Mouse (Mus musculus) 416B (cell line): Measurements from ENCODE around the gene Abr.

ENCODE experiments used
- DNase-seq: peaks from one replicate; pipeline ENCODE4 v3.0.0; 2011; ENCODE audit warnings: low read depth

Abr gene

DNA sequence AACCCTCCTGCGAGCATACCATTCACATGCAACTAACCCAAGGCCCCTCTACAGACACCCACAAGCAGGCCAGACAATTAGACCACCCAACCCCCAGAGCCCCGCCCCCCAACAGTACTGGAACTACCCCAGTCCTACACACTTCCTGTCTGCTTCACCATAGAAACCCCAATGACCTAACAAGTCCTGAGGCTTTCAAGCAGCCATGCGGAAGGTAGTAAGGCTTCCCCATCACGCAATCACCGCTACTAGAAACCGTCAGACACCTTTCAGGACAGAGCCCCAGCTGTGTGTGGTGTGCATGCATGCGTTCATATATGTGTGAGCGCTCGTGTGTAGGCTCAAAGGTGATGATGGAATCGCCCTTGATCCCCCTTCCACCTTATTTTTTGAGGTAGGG is 165.2 kb downstream of the Abr start:
- peak; percentile 48 for DNase-seq

DNA sequence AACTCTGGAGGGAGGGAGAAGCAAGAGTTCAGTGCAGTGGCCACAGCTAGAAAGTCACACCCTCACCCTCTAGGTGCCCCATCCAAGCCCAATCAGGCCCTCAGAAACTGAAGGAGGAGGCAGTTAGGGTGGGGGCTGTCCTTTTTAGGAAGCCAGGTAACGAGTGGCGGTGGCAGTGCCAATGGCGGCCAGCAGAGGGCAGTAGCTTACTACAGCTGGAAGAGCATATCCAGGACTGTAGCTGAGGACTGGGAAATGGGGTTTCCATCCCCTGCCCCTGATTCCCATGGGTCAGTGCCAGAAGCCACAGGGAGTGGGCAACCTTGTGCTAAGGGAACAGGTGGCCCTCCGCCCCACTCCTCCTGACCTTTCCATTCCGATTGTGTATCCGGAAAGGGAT is 165.9 kb downstream of the Abr start:
- peak; percentile 79 for DNase-seq

DNA sequence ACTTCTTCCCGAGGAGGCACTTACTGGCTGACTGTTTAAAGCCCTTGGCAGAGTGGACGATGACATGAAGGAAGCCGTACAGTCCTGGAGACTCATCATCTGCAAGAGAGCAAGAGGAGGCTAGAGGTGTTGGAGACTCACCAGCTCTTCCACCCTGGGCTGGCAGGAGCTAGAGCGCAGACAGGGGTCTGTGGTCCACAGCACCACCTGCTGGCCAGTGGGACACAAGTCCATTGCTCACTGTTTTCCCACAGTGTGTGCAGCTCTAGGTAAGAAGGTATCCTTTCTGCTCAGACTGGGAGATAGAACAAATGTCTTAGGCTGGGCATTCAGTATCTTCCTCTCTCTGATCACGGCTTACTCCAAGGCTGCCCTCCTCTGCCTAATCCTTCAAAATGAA is 167.6 kb downstream of the Abr start:
- DNase-seq: peak; percentile 76

DNA sequence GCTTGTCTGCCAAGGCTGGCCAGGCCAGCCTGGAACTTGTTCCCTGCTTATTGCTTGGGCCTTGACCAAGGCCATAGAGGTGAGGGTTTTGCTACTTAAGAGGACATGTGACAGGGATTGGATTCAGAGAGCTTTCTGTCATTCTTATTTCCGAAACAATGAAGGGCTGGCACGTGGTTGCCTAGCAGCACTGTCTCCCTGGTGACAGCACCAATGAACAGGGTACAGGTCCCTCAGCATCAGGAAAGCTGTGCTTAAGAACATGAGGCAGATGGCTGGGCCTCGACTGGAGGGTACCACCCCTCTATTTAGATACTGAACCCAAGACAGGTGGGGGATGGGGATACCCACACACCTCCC is 171.9 kb downstream of the Abr start:
- DNase-seq: no peak

DNA sequence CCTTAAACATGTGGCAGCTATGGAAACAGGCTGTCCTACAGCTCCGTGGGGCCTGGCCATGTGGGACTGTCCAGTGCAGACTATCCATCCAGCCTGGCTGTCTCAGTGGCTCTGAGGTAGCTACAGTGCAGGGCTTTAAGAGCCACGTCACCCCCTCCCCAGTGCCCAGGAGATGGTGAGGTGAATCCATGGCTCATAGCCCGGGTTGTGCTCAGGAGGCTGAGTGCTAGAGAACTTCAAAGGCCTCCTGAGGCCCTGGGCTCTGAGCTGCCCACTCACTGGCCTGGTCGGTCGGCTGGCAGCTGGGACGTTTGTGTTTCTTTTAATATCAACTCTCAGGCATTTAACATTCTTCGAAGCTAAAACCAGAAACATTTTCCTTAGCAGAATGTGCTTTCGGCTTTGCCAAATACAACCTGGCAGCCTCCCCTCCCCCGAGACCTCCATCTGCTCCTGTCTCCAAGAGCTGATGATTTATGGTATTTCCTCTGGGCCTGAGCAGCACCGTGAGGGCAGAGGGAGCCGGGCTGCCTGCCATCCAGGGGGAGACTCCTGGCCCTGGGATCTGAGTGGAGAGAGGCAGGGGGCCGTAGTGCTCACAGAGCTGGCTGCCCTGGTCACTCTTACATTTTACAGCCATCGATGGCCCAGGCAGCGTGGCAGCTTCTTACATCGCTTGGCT is 172.5 kb downstream of the Abr start:
- DNase-seq: no peak

DNA sequence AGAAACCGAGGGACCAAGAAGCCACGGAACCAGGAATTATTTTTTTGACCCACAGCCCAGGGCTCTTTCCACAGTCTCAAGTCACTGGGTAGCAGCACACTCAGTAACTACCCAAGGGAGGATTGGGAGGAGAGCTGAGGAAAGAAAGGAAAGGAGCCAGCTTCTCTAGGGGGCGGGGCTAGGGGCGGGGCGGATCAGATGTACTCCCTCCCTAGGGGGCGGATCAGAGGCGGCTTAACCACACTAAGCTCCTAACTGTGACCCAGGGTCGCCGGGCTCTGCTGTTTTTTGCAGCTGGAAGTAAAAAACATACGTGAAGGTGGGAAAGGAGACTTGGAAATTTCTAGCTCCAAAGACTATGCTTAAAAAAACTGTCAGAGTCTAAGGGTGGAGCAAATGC is 175.9 kb downstream of the Abr start:
- DNase-seq: peak; percentile 52

DNA sequence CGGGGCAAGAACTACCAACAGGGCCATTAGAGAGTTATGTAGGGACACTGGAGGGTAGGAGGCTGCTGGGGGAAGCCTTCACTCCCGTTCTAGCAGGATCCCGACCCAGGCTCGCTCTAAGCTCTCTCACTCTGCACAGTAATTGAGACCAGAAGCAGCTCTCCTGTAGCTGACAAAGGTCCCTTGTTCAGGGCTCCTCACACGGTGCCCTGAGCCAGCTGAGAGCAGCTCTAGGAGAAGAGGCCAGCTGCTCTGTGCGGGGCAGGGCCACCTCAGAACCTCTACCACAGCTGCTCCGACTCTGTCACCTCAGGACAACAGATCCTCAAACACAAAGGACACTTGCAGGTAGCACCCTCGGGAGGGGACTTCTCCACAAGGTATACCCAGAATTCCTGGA is 176.7 kb downstream of the Abr start:
- DNase-seq: no peak

DNA sequence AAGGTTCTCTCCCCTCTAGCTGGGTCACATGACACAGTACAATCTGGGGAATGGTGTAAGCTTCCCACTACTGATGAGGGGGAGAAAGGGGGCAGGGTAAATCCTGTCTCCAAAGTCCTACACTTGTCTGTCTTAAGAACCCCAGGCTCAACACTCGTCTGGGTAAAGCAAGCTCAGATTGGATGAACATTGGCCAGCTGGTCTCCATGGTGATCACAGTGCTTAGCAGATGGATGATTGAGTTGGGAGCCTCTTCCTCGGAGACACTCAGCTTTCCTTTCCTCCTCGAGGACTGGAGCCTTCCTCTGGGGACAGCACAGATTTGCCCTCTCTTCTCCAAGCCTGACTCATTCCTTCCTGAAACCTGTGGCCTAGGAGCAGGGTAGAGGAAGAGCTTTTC is 182.4 kb downstream of the Abr start:
- peak; percentile 15 for DNase-seq

DNA sequence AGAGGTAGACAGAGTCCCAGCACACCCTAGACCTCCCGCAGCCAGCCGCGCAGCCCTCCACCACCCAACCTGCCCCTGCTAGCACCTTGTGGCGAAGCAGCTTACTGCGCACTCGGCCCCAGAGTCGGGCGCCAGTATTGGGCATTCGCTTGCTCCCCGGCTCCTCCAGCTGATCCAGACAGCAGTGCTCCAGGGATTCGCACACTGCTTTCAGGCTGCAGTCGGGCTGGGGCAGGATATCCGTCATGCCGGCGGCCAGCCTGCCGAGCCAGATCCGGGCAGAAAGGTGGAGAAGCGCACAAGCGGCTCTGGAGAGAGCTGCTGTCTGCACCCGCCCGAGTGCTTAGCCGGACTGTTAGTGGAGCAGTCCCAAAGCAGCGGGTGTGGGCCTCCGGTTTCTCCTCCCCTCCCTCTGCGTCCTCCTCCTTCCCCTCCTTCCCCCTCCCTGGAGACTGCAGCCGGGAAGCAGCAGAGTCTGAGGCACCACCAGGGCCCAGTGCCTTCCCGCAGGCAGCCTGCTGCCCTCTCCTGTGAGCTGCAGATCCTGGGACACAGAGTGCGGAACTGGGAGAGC is 185.2 kb downstream of the Abr start:
- no peak for DNase-seq

DNA sequence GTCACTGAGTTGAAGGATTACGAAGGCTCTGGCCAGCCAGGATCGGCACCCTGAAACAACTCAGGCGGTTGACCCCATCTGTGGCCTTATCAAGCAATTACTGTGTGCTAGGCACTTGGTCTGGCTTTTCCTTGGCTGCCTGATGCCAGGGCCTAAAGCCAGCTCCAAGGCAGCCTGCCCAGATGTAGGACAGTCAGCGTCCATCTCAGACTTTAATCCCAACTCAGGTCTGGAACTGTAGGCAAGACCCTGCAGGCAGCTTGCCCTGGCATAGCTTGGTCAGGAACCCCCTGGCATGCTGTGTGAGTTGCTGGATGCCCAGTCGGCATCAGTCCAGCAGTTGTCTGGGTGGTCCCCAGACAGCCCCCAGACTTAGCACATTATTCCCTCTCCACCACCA is 186.1 kb downstream of the Abr start:
- DNase-seq: no peak

DNA sequence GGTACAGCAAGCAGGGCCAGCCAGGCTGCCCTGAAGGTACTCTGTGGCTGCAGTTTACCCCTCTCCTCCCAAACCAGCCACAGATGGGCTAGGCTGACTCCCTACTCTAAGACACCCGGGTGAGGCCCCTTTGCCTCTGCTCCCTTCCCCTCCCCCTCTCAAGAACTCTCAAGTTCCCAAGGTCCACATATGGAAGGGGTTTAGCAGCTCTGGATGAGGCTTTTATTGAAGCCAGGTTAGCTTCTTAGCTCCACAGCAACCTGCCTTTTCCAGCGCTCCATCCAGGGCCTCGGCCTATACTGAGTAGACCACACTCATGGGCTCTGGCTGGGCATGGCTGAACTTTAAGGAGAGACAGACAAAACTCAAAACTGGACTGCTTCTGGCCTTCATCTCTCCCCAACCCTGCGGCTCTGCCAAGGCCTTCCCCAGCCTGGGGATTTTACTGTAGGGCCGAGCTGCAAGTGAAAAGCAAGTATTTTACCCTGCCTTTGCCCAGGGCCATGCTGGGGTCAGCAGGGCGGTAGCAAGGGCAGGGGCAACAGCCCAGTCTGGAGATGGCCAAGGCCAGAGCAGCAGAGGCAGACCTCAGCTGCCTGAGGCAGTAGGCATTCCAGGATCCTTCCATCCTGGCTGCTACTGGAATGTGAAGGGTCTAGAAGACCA is 192.0 kb downstream of the Abr start:
- DNase-seq: no peak

DNA sequence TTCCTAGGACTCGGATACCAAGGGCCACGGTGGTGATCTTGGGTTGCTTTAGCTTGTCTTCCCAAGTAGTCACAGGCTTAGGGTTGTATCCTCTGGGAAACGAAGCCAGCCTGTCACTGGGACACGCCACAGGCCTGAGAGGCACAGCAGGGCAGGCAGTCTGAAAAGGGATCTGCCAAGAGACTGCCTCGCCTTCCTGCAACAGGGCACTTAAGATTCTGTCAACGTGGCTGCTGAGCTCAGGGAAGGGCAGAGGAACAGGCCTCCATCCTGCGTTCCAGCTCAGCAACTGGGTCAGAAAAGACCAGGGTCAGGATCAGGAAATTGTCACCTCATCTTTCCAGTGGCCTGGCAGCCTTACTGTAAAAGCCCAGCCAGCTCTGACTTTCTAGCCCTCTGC is 192.6 kb downstream of the Abr start:
- DNase-seq: no peak

DNA sequence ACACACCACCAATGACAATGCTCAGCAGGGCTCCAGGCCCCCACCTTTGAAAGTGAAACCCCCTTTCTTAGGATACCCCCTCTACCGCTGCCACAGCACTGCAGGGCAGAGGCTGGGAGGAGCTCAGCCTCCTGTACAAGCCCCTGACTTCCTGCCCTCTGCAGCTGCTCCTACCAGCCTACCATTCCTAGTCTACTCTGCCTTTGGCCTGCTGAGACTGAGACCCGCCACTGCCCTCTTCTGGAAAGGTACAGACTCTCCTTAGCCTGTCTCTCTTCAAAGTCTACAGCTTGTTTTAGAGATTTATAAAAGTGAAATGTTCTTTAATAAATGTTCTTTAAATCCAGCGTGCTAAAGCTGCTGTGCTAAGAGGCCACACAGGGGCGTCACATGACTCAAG is 193.1 kb downstream of the Abr start:
- DNase-seq: peak; percentile 21

DNA sequence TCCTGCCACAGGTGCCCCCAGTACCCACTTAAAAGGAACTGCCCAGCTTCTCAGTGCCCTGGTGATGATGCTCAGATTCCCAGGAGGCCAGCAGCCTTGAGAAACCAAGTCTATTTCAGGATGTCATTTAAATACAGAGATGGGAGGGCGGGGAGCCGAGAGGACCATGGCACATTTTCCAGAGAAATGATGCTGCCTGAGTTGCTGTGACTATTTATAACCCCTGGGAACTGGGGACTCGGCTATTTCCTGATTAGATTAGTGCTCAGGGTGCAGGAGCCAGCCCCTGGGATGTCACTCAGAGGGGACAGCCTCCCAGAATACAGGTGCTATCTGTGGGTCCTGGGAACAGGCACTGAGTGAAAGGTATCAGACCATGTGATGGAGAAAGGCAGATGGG is 194.3 kb downstream of the Abr start:
- no peak for DNase-seq

DNA sequence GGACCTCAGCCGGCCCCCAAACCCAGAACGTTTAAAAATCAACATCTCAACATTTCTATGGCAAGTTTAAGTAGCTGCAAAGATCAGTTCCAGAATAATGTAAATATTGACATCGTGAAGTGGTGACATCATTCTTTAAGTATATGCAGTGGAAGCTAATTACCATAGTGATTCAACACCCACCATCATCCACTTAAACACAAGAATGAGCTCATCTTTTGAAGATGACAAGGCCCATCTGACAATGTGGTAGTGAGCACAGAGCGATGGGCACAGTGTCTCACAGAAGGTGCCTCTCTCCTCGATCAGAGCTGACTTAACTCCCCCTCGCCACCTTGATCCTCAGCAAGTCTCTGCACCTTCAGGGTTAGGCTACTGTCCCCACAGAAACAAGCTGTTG is 196.4 kb downstream of the Abr start:
- DNase-seq: no peak

DNA sequence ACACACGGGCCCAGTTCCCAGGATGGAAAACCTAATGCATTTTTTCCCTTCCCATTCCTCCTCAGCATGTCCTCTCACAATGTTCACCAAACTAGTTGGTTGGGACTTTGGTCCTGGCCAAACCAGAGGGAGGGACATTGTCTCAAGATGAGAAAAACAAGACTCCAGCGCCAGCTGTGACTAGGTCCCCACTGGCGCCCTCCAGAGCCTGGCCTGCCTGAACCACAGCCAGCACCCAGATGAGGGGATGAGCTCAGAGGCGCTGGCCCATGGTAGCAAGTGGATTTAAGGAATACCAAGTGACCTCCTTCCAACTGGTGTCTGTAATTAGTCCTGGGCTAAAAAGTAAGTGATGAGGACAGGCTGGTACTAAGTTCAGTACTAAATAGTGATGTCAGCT is 201.2 kb downstream of the Abr start:
- DNase-seq: no peak

DNA sequence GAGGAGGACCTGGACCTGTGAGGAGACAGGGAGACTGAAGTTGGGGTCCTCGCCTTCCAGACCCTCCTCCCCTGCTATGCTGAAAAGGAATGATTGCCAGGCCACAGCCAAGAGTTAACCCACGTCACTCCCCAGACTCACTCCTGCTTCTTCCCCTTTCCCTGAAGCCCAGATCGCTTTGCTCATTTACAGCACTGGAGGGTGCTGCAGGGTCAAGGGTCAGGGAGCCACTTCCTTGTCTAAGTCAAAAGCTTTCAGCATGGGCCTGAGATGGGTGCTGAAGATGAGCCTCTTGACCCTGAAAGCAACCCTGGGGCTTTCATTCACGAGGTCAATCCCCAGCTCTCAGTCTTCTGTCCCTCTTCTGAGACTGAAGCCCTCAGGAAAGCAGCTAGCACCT is 202.9 kb downstream of the Abr start:
- DNase-seq: no peak

DNA sequence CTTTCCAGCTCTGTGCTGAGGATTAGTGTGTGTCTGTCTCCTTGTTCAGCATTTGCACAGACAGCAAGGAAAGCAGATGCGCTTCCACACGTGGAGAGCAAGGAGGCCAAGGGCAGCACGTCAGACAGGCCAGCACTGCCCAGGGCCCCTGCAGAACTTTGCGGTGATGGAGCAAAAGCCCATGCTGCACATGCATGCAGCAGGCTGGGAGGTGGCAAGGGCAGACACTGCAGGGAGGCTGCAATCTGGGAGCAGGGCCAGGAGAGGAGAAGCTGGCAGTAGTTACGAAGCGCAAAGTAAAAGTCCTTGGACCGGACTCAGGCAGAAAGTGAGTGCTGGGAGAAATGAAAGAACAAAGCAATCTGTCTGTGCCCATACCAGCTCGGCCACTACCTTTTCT is 203.7 kb downstream of the Abr start:
- no peak for DNase-seq

DNA sequence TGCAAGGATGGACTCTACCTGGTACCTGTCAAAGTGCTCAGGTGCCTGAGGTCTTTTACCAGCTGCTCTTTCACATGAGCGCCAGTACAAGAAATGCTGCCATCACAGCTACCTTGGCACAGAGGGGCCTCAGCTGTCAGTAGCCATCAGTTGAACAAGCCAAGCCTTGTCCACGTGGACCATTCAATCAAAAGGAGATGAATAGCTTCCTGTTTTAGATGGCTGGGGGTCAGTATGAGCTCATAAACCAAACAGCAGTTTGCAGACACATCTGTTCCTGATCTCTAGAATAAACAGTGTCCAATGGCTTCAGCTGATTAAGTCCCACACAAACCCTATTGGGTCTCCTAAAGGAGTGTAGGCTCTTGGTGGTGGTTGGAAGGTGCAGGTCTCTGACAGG is 206.1 kb downstream of the Abr start:
- DNase-seq: no peak

DNA sequence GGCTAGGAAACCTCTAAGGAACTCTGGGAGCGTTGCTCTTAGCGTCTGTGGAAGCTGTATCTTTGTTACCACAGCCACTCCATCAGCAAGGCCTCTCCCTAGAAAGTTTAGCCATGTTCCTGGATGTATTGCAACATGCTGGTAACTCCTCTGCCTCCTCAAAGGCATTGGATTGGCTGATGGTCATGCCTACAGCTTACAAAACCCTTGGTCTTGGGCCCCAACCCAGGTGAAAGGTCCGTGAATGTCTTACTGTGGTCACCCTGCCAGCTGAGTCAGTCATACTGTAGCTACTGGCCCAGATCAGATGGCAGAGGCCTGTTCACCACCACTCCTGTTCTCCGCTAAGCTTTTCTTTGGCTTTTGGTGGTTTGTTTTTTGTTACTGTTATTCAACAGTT is 207.1 kb downstream of the Abr start:
- DNase-seq: no peak

DNA sequence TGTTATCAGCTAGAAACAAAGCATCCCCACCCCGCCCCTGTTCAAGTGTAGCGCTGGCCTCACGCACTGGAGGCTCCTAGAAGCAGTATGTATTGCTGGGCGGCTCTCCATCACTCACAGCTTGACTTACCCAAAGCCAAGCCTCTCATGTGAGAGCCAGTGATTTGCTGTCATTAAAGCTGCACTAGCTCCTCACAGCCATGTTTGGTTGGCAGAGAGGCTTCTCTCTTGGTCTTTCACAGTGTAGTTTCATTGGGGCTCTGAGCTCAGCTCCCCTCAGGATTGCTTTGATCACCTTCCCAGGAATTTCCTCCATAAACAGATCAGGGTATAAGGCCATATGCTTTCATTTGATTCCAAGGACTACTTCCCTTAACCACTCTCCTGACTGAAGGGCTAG is 208.9 kb downstream of the Abr start:
- no peak for DNase-seq

DNA sequence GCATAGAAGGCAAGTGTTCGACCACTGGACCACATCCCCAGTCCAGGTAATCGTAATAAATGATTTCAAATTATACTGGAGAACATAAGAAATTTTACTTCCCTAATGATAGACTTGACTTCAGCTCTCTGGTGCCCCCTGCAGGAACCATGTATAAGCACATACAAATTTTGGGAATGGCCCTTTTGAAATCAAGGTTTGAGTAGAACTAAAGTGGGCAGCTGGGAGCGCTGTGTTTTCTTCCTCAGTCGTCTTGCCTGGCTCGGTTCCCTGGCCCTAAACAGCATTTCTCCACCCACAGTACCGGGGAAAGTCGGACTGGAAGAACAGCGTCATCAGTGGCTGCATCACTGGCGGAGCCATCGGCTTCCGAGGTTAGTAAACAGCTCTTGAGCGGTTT is 211.3 kb downstream of the Abr start:
- peak; percentile 78 for DNase-seq

DNA sequence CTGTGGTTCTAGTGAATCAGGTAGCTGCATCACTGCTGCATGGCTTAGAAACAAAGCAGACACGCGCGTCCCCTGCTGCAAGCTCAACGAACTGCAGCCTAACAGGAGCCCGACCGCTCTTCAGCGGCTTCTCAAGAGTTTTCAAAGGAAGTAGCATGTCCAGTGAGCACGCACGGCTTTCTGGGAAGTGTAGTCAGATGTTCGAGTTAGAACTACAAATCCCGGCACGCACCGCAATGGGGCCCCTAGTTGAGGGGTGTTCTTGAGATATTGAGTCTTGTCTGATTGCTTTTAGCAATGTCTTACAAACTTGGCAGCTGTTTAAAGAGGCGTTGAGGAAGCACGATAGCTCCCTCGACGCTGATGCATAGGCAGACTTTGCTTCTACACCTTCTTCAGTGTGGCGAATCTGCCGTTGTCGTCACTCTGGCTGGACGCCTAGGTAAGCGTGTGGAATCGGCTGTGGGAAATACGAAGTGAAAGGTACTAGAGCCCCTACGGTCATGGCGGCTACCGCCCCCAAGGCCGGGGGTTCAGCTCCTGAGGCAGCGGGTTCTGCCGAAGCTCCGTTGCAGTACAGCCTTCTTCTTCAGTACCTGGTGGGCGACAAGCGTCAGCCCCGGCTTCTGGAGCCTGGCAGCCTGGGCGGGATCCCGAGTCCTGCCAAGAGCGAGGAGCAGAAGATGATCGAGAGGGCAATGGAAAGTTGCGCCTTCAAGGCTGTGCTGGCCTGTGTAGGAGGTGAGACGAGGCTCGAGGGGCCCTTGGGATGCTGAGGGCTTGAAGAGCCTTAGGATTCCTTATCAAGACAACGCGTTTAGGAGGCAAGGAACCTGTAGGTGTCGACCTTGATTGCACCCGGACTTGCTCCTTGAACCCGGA is 215.2 kb downstream of the Abr start, which contains the start of gene Timm22:
Gene Timm22, plus strand, starts transcription at position 251 of the 882 bp plus-strand sequence.
- peak; percentile 99 for DNase-seq
